Mouse (Mus musculus): ENCODE measurements around the gene Fgd6. TPM values are rescaled to one million over a fixed set of nuclear protein-coding genes. Genes with fewer than 3 reads are reported as not detected.

Fgd6 gene
- polyA plus RNA-seq, 1 experiment: not detected

DNA sequence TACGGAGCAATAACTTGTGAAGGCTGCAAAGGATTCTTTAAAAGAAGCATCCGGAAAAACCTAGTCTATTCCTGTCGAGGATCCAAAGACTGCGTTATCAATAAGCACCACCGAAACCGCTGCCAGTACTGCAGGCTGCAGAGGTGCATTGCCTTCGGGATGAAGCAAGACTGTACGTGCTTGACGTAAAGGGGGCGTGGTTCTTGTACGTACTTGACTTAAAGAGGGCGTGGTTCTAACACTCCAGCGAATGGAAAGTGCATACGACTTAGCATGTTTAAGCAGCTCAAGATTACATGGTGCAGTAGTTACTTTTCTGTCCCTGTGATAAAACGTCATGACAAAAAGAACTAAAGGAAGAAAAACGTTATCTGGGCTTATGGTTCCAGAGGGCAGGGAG lies 129.6 kb downstream of the Fgd6 start:
- no peaks in the 10 kb centered on the region for H3K4me1 ChIP-seq (ENCODE audit: control insufficient read depth, insufficient read depth, low read length)
- TF ChIP-seq CTCF (IDR thresholded peaks at IDR 0.05; ENCODE audit: insufficient read depth, low read depth, low read length) (no peak), POLR2A (IDR thresholded peaks at IDR 0.05; ENCODE audit: insufficient read depth, low read depth, low read length) (no peak)
- H3K4me3 ChIP-seq (ENCODE audit: insufficient read depth, low read depth, low read length): no peak overlapping the region
- WGBS: 94% methylated on average over 16 of the region's 16 CpGs
- no peak overlapping the region for H3K27ac ChIP-seq (ENCODE audit: insufficient read depth, low read depth, low read length)

DNA sequence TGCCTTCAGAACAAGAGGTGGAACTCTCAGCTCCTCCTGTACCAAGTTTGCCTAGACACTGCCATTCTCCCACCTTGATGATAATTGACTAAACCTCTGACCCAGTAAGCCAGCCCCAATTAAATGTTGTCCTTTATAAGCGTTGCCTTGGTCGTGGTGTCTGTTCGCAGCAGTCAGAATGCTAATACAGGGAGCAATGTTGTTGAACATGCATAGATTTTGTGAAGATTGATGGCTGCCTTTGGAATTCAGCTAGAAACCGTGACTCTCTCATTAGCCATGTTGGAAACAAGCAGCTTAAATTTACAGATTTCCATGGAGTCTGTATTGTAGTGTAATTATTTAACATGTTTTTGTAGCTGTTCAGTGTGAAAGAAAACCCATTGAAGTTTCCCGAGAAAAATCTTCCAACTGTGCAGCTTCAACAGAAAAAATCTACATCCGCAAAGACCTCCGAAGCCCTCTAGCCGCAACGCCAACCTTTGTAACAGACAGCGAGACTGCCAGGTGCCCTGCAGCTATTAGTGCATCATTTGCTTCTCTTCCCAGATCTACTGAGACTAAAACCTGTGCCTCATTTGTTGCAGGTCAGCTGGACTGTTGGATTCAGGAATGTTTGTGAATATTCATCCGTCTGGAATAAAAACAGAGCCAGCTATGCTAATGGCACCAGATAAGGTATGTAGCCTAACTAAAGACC lies 131.4 kb downstream of the Fgd6 start:
- 57% methylated on average over 11 of the region's 11 CpGs for WGBS
- Histone ChIP-seq H3K4me3 (ENCODE audit: insufficient read depth, low read depth, low read length) (no peak overlapping the region), H3K4me1 (ENCODE audit: control insufficient read depth, insufficient read depth, low read length) (no peaks in the 10 kb centered on the region), H3K27ac (ENCODE audit: insufficient read depth, low read depth, low read length) (no peak overlapping the region)
- TF ChIP-seq POLR2A (IDR thresholded peaks at IDR 0.05; ENCODE audit: insufficient read depth, low read depth, low read length) (no peak), CTCF (IDR thresholded peaks at IDR 0.05; ENCODE audit: insufficient read depth, low read depth, low read length) (no peak)

DNA sequence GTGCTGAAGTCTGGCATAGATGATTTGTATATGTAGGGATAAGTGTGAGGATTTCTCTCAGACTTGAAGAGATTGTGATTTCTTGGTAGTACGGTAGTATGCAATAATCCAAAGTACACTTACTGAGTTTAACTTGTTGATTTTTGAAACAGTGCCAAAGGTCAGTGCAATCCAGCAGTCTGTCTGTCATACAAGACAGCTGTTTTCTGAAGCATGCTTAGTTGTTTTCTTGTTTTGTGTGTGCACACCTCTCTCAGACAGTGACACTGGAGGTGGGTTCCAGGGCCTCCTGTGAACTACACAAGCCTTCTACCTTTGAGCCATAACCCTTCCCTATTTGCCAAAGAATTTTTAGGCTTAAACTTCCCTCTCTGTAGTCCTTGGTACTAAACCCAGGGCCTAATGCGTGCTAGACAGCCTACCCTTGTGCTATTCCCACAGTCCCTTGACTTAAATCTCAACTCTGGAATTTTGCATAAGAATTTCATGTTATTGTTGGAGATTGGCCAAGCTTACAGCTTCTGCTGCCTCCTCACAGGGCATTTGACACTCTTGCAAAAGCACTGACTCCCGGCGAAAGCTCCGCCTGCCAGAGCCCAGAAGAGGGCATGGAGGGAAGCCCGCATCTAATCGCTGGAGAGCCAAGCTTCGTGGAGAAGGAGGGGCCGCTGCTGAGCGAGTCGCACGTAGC lies 135.8 kb downstream of the Fgd6 start:
- WGBS: 44% methylated on average over 12 of the region's 12 CpGs
- no peaks in the 10 kb centered on the region for H3K4me1 ChIP-seq (ENCODE audit: control insufficient read depth, insufficient read depth, low read length)
- no peak overlapping the region for H3K27ac ChIP-seq (ENCODE audit: insufficient read depth, low read depth, low read length)
- no peak for TF ChIP-seq POLR2A (IDR thresholded peaks at IDR 0.05; ENCODE audit: insufficient read depth, low read depth, low read length)
- no peak overlapping the region for H3K4me3 ChIP-seq (ENCODE audit: insufficient read depth, low read depth, low read length)

DNA sequence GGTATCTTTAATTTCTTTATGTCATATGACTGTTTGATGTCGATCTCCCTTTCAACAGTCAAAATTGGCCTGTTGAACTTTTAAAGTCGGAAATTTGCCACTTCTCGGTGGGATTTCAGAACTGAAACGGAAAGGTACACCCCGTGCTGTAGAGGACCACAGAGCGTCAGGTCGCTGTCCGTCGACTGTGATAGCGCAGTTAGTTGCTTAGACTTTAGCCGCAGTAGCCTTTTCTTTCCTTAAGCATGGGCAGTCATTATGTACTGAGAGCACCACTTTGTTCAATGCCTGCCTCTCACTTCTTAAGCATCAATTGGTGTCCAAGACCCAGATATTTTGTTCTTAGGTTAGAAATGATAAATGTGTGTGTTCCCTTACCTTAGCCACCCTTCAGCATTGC lies 136.3 kb downstream of the Fgd6 start:
- no peaks in the 10 kb centered on the region for H3K4me1 ChIP-seq (ENCODE audit: control insufficient read depth, insufficient read depth, low read length)
- WGBS: 48% methylated on average over 11 of the region's 11 CpGs
- no peak overlapping the region for H3K27ac ChIP-seq (ENCODE audit: insufficient read depth, low read depth, low read length)
- no peak for TF ChIP-seq POLR2A (IDR thresholded peaks at IDR 0.05; ENCODE audit: insufficient read depth, low read depth, low read length)
- no peak overlapping the region for H3K4me3 ChIP-seq (ENCODE audit: insufficient read depth, low read depth, low read length)

DNA sequence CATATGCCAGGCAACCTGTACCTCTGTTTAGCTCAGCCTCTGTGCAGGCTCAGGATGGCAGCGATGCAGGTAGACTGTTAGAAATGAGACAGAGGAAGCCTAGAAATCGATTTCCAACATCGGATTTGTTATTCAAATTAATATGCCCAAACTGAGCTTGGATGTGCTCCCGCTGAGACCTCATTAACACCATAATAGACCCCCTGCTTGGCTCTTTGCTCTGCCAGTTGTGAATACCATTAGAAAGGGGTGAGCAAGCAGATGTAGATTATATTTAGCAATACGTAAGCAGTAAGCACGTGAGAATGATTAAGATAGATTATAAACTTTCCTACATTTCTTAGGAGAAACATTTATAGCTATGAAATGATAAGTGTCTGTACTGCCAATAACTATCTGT lies 136.9 kb downstream of the Fgd6 start:
- TF ChIP-seq POLR2A (IDR thresholded peaks at IDR 0.05; ENCODE audit: insufficient read depth, low read depth, low read length): no peak
- WGBS: 35% methylated on average over 6 of the region's 6 CpGs

DNA sequence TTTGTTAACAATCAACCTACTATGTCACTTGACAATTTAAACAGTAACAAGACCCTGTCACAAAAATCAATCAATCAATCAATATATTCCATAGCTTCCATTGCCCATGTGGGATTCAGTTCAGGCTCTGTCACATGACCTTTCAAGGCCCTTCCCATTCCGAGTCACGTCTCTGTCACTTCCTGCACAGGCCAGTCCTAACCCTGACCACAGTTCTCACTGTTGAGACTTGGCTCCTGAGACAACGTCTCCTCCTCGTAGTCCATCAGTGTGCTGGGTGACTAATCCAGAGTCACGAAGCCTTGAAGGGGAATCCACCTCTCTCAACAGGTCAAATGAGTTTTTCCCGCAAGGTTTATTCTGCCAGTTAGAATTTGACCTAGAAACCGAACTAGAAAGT lies 138.9 kb downstream of the Fgd6 start:
- TF ChIP-seq CTCF (IDR thresholded peaks at IDR 0.05; ENCODE audit: insufficient read depth, low read depth, low read length) (no peak), POLR2A (IDR thresholded peaks at IDR 0.05; ENCODE audit: insufficient read depth, low read depth, low read length) (no peak)
- WGBS: 84% methylated on average over 7 of the region's 7 CpGs
- no peak overlapping the region for H3K4me3 ChIP-seq (ENCODE audit: insufficient read depth, low read depth, low read length)
- H3K4me1 ChIP-seq (ENCODE audit: control insufficient read depth, insufficient read depth, low read length): no peaks in the 10 kb centered on the region
- H3K27ac ChIP-seq (ENCODE audit: insufficient read depth, low read depth, low read length): no peak overlapping the region

More for the DNA sequence above, 136.9 kb downstream of the Fgd6 start:
- H3K4me1 ChIP-seq (ENCODE audit: control insufficient read depth, insufficient read depth, low read length): no peaks in the 10 kb centered on the region
- no peak overlapping the region for H3K27ac ChIP-seq (ENCODE audit: insufficient read depth, low read depth, low read length)
- H3K4me3 ChIP-seq (ENCODE audit: insufficient read depth, low read depth, low read length): no peak overlapping the region

DNA sequence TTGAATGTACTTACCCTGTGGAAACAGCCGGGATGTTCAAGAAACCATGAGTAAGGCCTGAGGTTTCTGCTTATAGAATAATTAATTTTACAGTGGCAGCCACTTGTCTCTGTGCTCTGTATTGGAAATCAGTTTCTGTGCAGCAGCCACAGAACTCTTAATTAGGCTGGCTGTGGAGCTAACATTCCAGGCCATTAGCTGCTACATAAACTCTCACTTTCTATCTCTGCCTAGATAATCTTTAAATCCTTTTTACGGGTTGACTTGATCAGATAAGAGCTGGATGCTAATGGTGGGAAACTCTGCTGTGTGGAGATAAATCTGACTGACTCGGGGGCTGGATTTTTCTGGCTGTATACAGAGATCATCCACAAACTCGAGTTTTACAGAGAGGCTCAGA lies 147.4 kb downstream of the Fgd6 start:
- H3K27ac ChIP-seq (ENCODE audit: insufficient read depth, low read depth, low read length): no peak overlapping the region
- TF ChIP-seq CTCF (IDR thresholded peaks at IDR 0.05; ENCODE audit: insufficient read depth, low read depth, low read length): no peak
- no peak for TF ChIP-seq POLR2A (IDR thresholded peaks at IDR 0.05; ENCODE audit: insufficient read depth, low read depth, low read length)
- no peak overlapping the region for H3K4me3 ChIP-seq (ENCODE audit: insufficient read depth, low read depth, low read length)
- whole genome bisulfite sequencing: 53% methylated on average over 4 of the region's 4 CpGs
- H3K4me1 ChIP-seq (ENCODE audit: control insufficient read depth, insufficient read depth, low read length): no peaks in the 10 kb centered on the region

Other genes starting within 250 kb of the Fgd6 start
- not detected in 2 replicates for gene Usp44, start 204.4 kb upstream of the Fgd6 start, polyA plus RNA-seq (2012; ENCODE audit: insufficient read depth, insufficient read length, low replicate concordance, missing spikeins)
- gene Metap2, start 138.9 kb upstream of the Fgd6 start, polyA plus RNA-seq (2012; ENCODE audit: insufficient read depth, insufficient read length, low replicate concordance, missing spikeins): 499 TPM in 1 of 2 replicates, not detected in the other
- gene Vezt, start 184 bp upstream of the Fgd6 start, polyA plus RNA-seq (2012; ENCODE audit: insufficient read depth, insufficient read length, low replicate concordance, missing spikeins): 98.6 TPM in 1 of 2 replicates, not detected in the other
- gene Nr2c1, start 112.0 kb downstream of the Fgd6 start, polyA plus RNA-seq (2012; ENCODE audit: insufficient read depth, insufficient read length, low replicate concordance, missing spikeins): not detected in 2 replicates
- 1,157 TPM in 1 of 2 replicates, not detected in the other for gene Ndufa12, start 162.7 kb downstream of the Fgd6 start, polyA plus RNA-seq (2012; ENCODE audit: insufficient read depth, insufficient read length, low replicate concordance, missing spikeins)